Mouse (Mus musculus): ENCODE measurements around the gene Abi3bp. TPM values are rescaled to one million over a fixed set of nuclear protein-coding genes. Genes with fewer than 3 reads are reported as not detected.

Gene Abi3bp
- total RNA-seq, 1 experiment = 0.22 TPM

GRCm38 (mm10) chr16:56500441-56500840 is 22.8 kb downstream of the Abi3bp start:
- H3K36me3 ChIP-seq (ENCODE audit: control insufficient read depth, insufficient read depth, low read length, poor library complexity, severe bottlenecking) = no peaks in the 10 kb centered on the region
- no peak overlapping the region for H3K27ac ChIP-seq (ENCODE audit: insufficient read depth, low read depth, low read length, poor library complexity, severe bottlenecking)
- H3K4me1 ChIP-seq (ENCODE audit: control insufficient read depth in 2 of 2, insufficient read depth in 2 of 2, low read length in 2 of 2, poor library complexity in 1 of 2) = no peaks in the 10 kb centered on the region
- TF ChIP-seq HCFC1 (IDR thresholded peaks at IDR 0.05; ENCODE audit: borderline replicate concordance, insufficient read depth, low read length) (no peak), ZC3H11A (IDR thresholded peaks at IDR 0.05; ENCODE audit: borderline replicate concordance, low read depth, low read length) (no peak), CHD2 (IDR thresholded peaks at IDR 0.05; ENCODE audit: low read depth, low read length) (no peak)
- peak; percentile 13 for DNase-seq (ENCODE audit: low read depth, low spot score)
- no peak overlapping the region for H3K9ac ChIP-seq (ENCODE audit: insufficient read depth, low read depth, low read length, poor library complexity, severe bottlenecking)
- in situ Hi-C loops (cut with MboI; ENCODE audit: low sequenced_read_pairs in 2 of 2, unreplicated experiment in 2 of 2) = no loop called here
- no peak overlapping the region for H3K4me3 ChIP-seq (ENCODE audit: insufficient read depth in 1 of 2, low read depth in 1 of 2, low read length in 2 of 2, poor library complexity in 1 of 2, severe bottlenecking in 1 of 2)
- H3K9me3 ChIP-seq (ENCODE audit: control insufficient read depth, insufficient read depth, low read depth, low read length) = no peaks in the 10 kb centered on the region

- in situ Hi-C loops (cut with MboI; ENCODE audit: low sequenced_read_pairs in 2 of 2, unreplicated experiment in 2 of 2) = no loop called here
- Histone ChIP-seq H3K9me3 (ENCODE audit: control insufficient read depth, insufficient read depth, low read depth, low read length) (no peaks in the 10 kb centered on the region), H3K9ac (ENCODE audit: insufficient read depth, low read depth, low read length, poor library complexity, severe bottlenecking) (no peak overlapping the region), H3K4me3 (ENCODE audit: insufficient read depth in 1 of 2, low read depth in 1 of 2, low read length in 2 of 2, poor library complexity in 1 of 2, severe bottlenecking in 1 of 2) (no peak overlapping the region), H3K4me1 (ENCODE audit: control insufficient read depth in 2 of 2, insufficient read depth in 2 of 2, low read length in 2 of 2, poor library complexity in 1 of 2) (no peaks in the 10 kb centered on the region), H3K36me3 (ENCODE audit: control insufficient read depth, insufficient read depth, low read length, poor library complexity, severe bottlenecking) (no peaks in the 10 kb centered on the region), H3K27ac (ENCODE audit: insufficient read depth, low read depth, low read length, poor library complexity, severe bottlenecking) (no peak overlapping the region)
- DNase-seq (ENCODE audit: low read depth, low spot score) = no peak
- no peak for TF ChIP-seq CHD2 (IDR thresholded peaks at IDR 0.05; ENCODE audit: low read depth, low read length)
- TF ChIP-seq MAFK (IDR thresholded peaks at IDR 0.05; ENCODE audit: insufficient read depth, low read depth, low read length) = no peak
- no peak for TF ChIP-seq HCFC1 (IDR thresholded peaks at IDR 0.05; ENCODE audit: borderline replicate concordance, insufficient read depth, low read length)
- no peak for TF ChIP-seq ZNF384 (IDR thresholded peaks at IDR 0.05; ENCODE audit: low read depth, low read length)
Observed at GRCm38 (mm10) chr16:56501101-56501500, 23.4 kb downstream of the Abi3bp start.

DNA sequence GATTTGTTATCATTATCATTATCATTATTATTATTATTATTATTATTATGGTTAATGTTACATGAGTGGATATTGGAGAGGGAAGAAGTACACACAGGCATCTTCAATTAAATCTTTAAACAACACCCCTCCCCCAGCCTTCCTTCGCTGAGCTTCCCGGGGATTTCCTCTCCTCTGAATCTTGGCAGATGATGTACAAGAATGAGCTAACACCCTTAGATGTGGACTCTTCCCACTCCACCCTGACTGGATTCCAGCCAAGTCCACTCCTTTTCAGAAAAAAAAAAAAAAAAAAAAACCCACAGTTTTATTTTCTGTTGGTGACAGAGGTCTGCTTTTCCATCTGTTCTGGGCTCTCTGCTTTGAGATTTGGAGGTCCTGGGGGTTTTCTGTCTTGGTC is 23.8 kb downstream of the Abi3bp start:
- Histone ChIP-seq H3K27ac (ENCODE audit: insufficient read depth, low read depth, low read length, poor library complexity, severe bottlenecking) (no peak overlapping the region), H3K4me1 (ENCODE audit: control insufficient read depth in 2 of 2, insufficient read depth in 2 of 2, low read length in 2 of 2, poor library complexity in 1 of 2) (no peaks in the 10 kb centered on the region), H3K9me3 (ENCODE audit: control insufficient read depth, insufficient read depth, low read depth, low read length) (no peaks in the 10 kb centered on the region), H3K9ac (ENCODE audit: insufficient read depth, low read depth, low read length, poor library complexity, severe bottlenecking) (no peak overlapping the region), H3K36me3 (ENCODE audit: control insufficient read depth, insufficient read depth, low read length, poor library complexity, severe bottlenecking) (no peaks in the 10 kb centered on the region), H3K4me3 (ENCODE audit: insufficient read depth in 1 of 2, low read depth in 1 of 2, low read length in 2 of 2, poor library complexity in 1 of 2, severe bottlenecking in 1 of 2) (no peak overlapping the region)
- in situ Hi-C loops (cut with MboI; ENCODE audit: low sequenced_read_pairs in 2 of 2, unreplicated experiment in 2 of 2) = no loop called here
- TF ChIP-seq ZNF384 (IDR thresholded peaks at IDR 0.05; ENCODE audit: low read depth, low read length) (no peak), HCFC1 (IDR thresholded peaks at IDR 0.05; ENCODE audit: borderline replicate concordance, insufficient read depth, low read length) (no peak), ZC3H11A (IDR thresholded peaks at IDR 0.05; ENCODE audit: borderline replicate concordance, low read depth, low read length) (no peak), MAFK (IDR thresholded peaks at IDR 0.05; ENCODE audit: insufficient read depth, low read depth, low read length) (no peak), CHD2 (IDR thresholded peaks at IDR 0.05; ENCODE audit: low read depth, low read length) (no peak)
- no peak for DNase-seq (ENCODE audit: low read depth, low spot score)

GRCm38 (mm10) chr16:56502134-56502533 is 24.5 kb downstream of the Abi3bp start:
- no peak for TF ChIP-seq ZC3H11A (IDR thresholded peaks at IDR 0.05; ENCODE audit: borderline replicate concordance, low read depth, low read length)
- TF ChIP-seq CHD2 (IDR thresholded peaks at IDR 0.05; ENCODE audit: low read depth, low read length) = no peak
- TF ChIP-seq MAFK (IDR thresholded peaks at IDR 0.05; ENCODE audit: insufficient read depth, low read depth, low read length) = no peak
- no peak for TF ChIP-seq ZNF384 (IDR thresholded peaks at IDR 0.05; ENCODE audit: low read depth, low read length)
- TF ChIP-seq HCFC1 (IDR thresholded peaks at IDR 0.05; ENCODE audit: borderline replicate concordance, insufficient read depth, low read length) = no peak
- no peaks in the 10 kb centered on the region for H3K36me3 ChIP-seq (ENCODE audit: control insufficient read depth, insufficient read depth, low read length, poor library complexity, severe bottlenecking)
- H3K9me3 ChIP-seq (ENCODE audit: control insufficient read depth, insufficient read depth, low read depth, low read length) = no peaks in the 10 kb centered on the region
- no peak for DNase-seq (ENCODE audit: low read depth, low spot score)
- no peak overlapping the region for H3K27ac ChIP-seq (ENCODE audit: insufficient read depth, low read depth, low read length, poor library complexity, severe bottlenecking)
- in situ Hi-C loops (cut with MboI; ENCODE audit: low sequenced_read_pairs in 2 of 2, unreplicated experiment in 2 of 2) = no loop called here
- H3K9ac ChIP-seq (ENCODE audit: insufficient read depth, low read depth, low read length, poor library complexity, severe bottlenecking) = no peak overlapping the region
- H3K4me1 ChIP-seq (ENCODE audit: control insufficient read depth in 2 of 2, insufficient read depth in 2 of 2, low read length in 2 of 2, poor library complexity in 1 of 2) = no peaks in the 10 kb centered on the region
- H3K4me3 ChIP-seq (ENCODE audit: insufficient read depth in 1 of 2, low read depth in 1 of 2, low read length in 2 of 2, poor library complexity in 1 of 2, severe bottlenecking in 1 of 2) = no peak overlapping the region

DNA sequence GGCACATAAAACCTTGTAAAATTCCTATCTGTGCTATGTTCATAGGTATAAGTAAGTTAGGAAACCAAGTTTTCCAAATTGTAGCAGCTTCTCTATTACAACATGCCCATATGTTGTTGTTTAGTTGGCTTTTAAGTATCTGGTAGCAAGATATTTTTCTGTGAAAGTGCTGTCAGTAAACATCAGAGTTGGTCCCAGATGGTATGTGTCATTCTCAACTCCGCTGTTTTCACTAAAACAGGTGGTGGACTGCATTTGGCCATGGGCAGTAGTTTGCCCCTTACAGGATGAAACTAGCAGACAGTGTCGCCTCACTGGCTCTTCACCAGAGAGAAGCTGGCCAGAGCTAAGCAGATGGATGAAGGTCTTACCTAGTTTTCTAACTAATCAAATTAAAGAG is 26.3 kb downstream of the Abi3bp start:
- H3K4me3 ChIP-seq (ENCODE audit: insufficient read depth in 1 of 2, low read depth in 1 of 2, low read length in 2 of 2, poor library complexity in 1 of 2, severe bottlenecking in 1 of 2) = no peak overlapping the region
- H3K36me3 ChIP-seq (ENCODE audit: control insufficient read depth, insufficient read depth, low read length, poor library complexity, severe bottlenecking) = no peaks in the 10 kb centered on the region
- no peaks in the 10 kb centered on the region for H3K9me3 ChIP-seq (ENCODE audit: control insufficient read depth, insufficient read depth, low read depth, low read length)
- no peaks in the 10 kb centered on the region for H3K4me1 ChIP-seq (ENCODE audit: control insufficient read depth in 2 of 2, insufficient read depth in 2 of 2, low read length in 2 of 2, poor library complexity in 1 of 2)
- no peak overlapping the region for H3K9ac ChIP-seq (ENCODE audit: insufficient read depth, low read depth, low read length, poor library complexity, severe bottlenecking)
- in situ Hi-C loops (cut with MboI; ENCODE audit: low sequenced_read_pairs in 2 of 2, unreplicated experiment in 2 of 2) = no loop called here
- TF ChIP-seq HCFC1 (IDR thresholded peaks at IDR 0.05; ENCODE audit: borderline replicate concordance, insufficient read depth, low read length) (no peak), MAFK (IDR thresholded peaks at IDR 0.05; ENCODE audit: insufficient read depth, low read depth, low read length) (no peak), CHD2 (IDR thresholded peaks at IDR 0.05; ENCODE audit: low read depth, low read length) (no peak), ZNF384 (IDR thresholded peaks at IDR 0.05; ENCODE audit: low read depth, low read length) (no peak), ZC3H11A (IDR thresholded peaks at IDR 0.05; ENCODE audit: borderline replicate concordance, low read depth, low read length) (no peak)
- H3K27ac ChIP-seq (ENCODE audit: insufficient read depth, low read depth, low read length, poor library complexity, severe bottlenecking) = no peak overlapping the region
- no peak for DNase-seq (ENCODE audit: low read depth, low spot score)
